Mouse (Mus musculus): ENCODE measurements at regions not wholly inside any gene's neighbourhood (a gene's known extent, or its start where the extent isn't known, plus 50 kb on each side); places are given as distances from the start of the nearest gene placed in this dataset.
A peak's percentile ranks its signal among the peaks of the same experiment; 100 is the strongest.

DNA sequence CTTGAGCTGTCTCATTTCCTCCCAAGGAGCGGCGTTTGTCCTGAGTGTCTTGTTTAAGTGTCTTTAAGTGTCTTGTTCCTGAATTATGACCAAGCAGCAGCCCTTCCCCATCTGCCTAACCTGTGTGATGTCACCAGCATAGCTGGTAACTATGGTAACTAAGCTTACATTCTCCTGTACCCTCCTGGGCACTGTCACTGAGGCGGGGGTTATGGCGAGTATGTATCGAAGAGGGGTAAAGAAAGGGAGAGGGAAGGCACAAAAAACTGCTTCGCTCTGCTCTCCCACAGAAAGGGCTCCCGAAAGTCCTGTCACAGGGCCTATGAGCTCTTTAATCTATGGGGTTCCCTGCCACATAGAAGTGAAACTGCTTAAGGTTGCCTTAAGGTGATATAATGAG, 89.6 kb downstream of the Ppp4r2 start:
- no peaks in the 10 kb centered on the region for H3K27me3 ChIP-seq (ENCODE audit: control insufficient read depth, insufficient read depth, low read length)
- H3K4me1 ChIP-seq (ENCODE audit: control insufficient read depth, insufficient read depth, low read length): no peaks in the 10 kb centered on the region
- ATAC-seq (ENCODE audit: insufficient read depth, low FRiP score): no peak
- no peak overlapping the region for H3K9ac ChIP-seq (ENCODE audit: low read length)
- 56% methylated on average over 7 of the region's 7 CpGs for WGBS
- no peak overlapping the region for H3K4me2 ChIP-seq (ENCODE audit: low read depth, low read length)
- no peak overlapping the region for H3K4me3 ChIP-seq (replicated peaks; ENCODE audit: low read length)
- no peaks in the 10 kb centered on the region for H3K9me3 ChIP-seq (replicated peaks; ENCODE audit: control insufficient read depth, low read length)
- H3K27ac ChIP-seq (ENCODE audit: low read length): no peak overlapping the region
- no peaks in the 10 kb centered on the region for H3K36me3 ChIP-seq (ENCODE audit: control insufficient read depth, insufficient read depth, low read length)

- H3K4me2 ChIP-seq (ENCODE audit: low read depth, low read length): no peak overlapping the region
Observed at GRCm38 (mm10) chr6:100923686-100924085, 90.3 kb downstream of the Ppp4r2 start.

GRCm38 (mm10) chr6:100928791-100929758, 95.7 kb downstream of the Ppp4r2 start:
- Histone ChIP-seq H3K4me3 (replicated peaks; ENCODE audit: low read length) (no peak overlapping the region), H3K4me1 (ENCODE audit: control insufficient read depth, insufficient read depth, low read length) (peaks cover 5% of the 10 kb centered on the region), H3K9me3 (replicated peaks; ENCODE audit: control insufficient read depth, low read length) (no peaks in the 10 kb centered on the region), H3K27me3 (ENCODE audit: control insufficient read depth, insufficient read depth, low read length) (no peaks in the 10 kb centered on the region), H3K27ac (ENCODE audit: low read length) (no peak overlapping the region), H3K36me3 (ENCODE audit: control insufficient read depth, insufficient read depth, low read length) (no peaks in the 10 kb centered on the region), H3K4me2 (ENCODE audit: low read depth, low read length) (no peak overlapping the region), H3K9ac (ENCODE audit: low read length) (no peak overlapping the region)
- ATAC-seq (ENCODE audit: insufficient read depth, low FRiP score): 0 out of 2 replicates have a peak, but pooled peaks have one; percentile 13
- WGBS: 67% methylated on average over 16 of the region's 16 CpGs

More at GRCm38 (mm10) chr6:100923686-100924085, 90.3 kb downstream of the Ppp4r2 start:
- no peaks in the 10 kb centered on the region for H3K9me3 ChIP-seq (replicated peaks; ENCODE audit: control insufficient read depth, low read length)
- H3K4me3 ChIP-seq (replicated peaks; ENCODE audit: low read length): no peak overlapping the region
- no peak for ATAC-seq (ENCODE audit: insufficient read depth, low FRiP score)
- no peak overlapping the region for H3K9ac ChIP-seq (ENCODE audit: low read length)
- whole genome bisulfite sequencing: 43% methylated on average over 4 of the region's 4 CpGs
- no peak overlapping the region for H3K27ac ChIP-seq (ENCODE audit: low read length)
- no peaks in the 10 kb centered on the region for H3K4me1 ChIP-seq (ENCODE audit: control insufficient read depth, insufficient read depth, low read length)
- no peaks in the 10 kb centered on the region for H3K36me3 ChIP-seq (ENCODE audit: control insufficient read depth, insufficient read depth, low read length)
- H3K27me3 ChIP-seq (ENCODE audit: control insufficient read depth, insufficient read depth, low read length): no peaks in the 10 kb centered on the region

DNA sequence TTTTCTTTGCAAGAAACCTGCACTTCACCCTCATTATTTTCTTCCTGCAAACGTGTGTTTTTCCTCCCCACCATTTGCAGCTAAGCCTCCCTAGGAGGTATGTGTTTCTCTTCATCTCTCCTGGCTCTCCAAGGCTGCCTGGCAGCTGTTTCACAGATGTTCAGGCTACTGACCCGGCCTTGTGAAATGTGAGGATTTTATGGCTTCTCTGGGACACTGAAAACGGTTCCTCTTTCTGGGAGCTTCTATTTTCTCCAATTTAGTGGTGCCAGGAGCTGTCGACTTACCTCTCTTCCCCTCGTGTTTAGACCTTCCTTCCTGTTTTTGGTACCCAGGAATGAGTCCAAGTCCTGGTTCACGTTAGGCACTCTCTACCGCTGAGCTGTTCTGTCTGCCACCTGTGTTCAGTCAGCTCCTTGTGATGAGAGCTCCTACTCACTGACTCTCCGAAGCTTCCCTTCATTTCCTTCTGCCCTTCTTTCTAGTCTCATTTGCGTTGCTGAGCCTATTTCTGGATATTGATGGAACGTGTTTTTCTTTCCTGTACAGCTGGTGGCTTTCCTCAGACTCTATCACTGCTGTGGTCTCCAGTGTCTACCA, 96.4 kb downstream of the Ppp4r2 start:
- Histone ChIP-seq H3K4me2 (ENCODE audit: low read depth, low read length) (no peak overlapping the region), H3K36me3 (ENCODE audit: control insufficient read depth, insufficient read depth, low read length) (no peaks in the 10 kb centered on the region), H3K4me1 (ENCODE audit: control insufficient read depth, insufficient read depth, low read length) (peaks cover 5% of the 10 kb centered on the region), H3K27me3 (ENCODE audit: control insufficient read depth, insufficient read depth, low read length) (no peaks in the 10 kb centered on the region), H3K27ac (ENCODE audit: low read length) (no peak overlapping the region), H3K9ac (ENCODE audit: low read length) (no peak overlapping the region), H3K9me3 (replicated peaks; ENCODE audit: control insufficient read depth, low read length) (no peaks in the 10 kb centered on the region), H3K4me3 (replicated peaks; ENCODE audit: low read length) (no peak overlapping the region)
- ATAC-seq (ENCODE audit: insufficient read depth, low FRiP score): no peak
- WGBS: 28% methylated on average over 10 of the region's 10 CpGs

DNA sequence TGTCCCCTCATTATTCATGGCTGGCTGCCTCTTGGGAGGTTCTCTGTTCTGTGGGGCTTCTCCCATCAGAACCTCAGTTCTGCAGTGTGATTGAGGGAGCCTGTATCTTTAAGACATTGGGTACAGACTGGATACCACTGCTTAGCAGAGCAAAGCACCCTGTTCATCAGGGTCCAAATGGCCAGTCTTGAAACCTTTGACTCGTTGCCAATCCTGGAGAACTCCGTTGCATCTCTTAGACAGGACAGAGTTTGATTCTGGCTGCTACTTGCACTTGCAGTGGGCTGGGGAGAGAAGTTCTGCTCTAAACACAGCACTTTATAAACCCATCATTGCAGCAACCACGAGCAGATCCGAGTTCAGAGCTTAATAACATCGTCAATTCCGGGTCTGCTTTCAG, 97.3 kb downstream of the Ppp4r2 start:
- no peak overlapping the region for H3K4me2 ChIP-seq (ENCODE audit: low read depth, low read length)
- no peak for ATAC-seq (ENCODE audit: insufficient read depth, low FRiP score)
- peaks cover 5% of the 10 kb centered on the region for H3K4me1 ChIP-seq (ENCODE audit: control insufficient read depth, insufficient read depth, low read length)
- H3K4me3 ChIP-seq (replicated peaks; ENCODE audit: low read length): no peak overlapping the region
- H3K9ac ChIP-seq (ENCODE audit: low read length): no peak overlapping the region
- no peak overlapping the region for H3K27ac ChIP-seq (ENCODE audit: low read length)
- H3K27me3 ChIP-seq (ENCODE audit: control insufficient read depth, insufficient read depth, low read length): no peaks in the 10 kb centered on the region
- no peaks in the 10 kb centered on the region for H3K36me3 ChIP-seq (ENCODE audit: control insufficient read depth, insufficient read depth, low read length)
- 78% methylated on average over 6 of the region's 6 CpGs for WGBS
- H3K9me3 ChIP-seq (replicated peaks; ENCODE audit: control insufficient read depth, low read length): no peaks in the 10 kb centered on the region

DNA sequence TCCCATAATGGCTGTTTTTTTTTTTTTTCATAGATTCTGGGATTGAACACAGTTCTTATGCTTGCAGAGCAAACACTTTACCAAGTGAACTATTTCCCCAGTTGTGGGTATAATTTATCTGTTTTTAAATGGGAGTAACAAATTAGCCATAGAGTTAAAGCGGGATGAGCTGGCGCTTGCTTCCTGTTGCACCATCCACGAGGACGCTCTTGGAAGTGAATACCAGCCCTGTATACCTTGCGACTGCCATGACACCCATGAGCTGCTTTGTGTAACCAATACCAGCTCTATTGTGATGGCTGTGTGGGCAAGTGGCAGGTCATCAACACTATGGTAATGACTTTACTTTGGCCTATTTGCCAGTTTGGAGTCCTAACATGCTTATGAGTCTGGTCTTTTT, 101.0 kb downstream of the Ppp4r2 start:
- H3K4me1 ChIP-seq (ENCODE audit: control insufficient read depth, insufficient read depth, low read length): peaks cover 3% of the 10 kb centered on the region
- H3K27me3 ChIP-seq (ENCODE audit: control insufficient read depth, insufficient read depth, low read length): no peaks in the 10 kb centered on the region
- H3K9me3 ChIP-seq (replicated peaks; ENCODE audit: control insufficient read depth, low read length): no peaks in the 10 kb centered on the region
- H3K9ac ChIP-seq (ENCODE audit: low read length): no peak overlapping the region
- no peak overlapping the region for H3K4me2 ChIP-seq (ENCODE audit: low read depth, low read length)
- H3K27ac ChIP-seq (ENCODE audit: low read length): no peak overlapping the region
- no peak overlapping the region for H3K4me3 ChIP-seq (replicated peaks; ENCODE audit: low read length)
- WGBS: 89% methylated on average over 5 of the region's 5 CpGs
- H3K36me3 ChIP-seq (ENCODE audit: control insufficient read depth, insufficient read depth, low read length): no peaks in the 10 kb centered on the region
- ATAC-seq (ENCODE audit: insufficient read depth, low FRiP score): no peak

DNA sequence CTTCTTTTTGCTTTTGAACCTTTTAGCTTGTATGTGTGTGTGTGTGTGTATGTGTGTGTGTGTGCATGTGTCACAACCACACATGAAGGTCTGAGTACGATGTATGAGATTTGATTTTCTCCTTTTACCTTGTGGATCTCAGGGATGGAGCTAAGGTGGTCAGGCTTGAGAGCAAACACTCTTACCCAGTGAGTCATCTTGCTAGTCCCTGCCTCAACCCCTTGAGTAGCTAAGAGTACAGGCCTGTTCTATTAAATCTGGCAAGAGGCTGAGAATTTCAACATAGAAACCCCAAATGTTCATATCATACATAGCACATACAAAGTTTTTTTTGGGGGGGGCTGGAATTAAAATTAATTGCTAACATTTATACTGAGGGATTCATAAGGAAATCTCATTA, 104.4 kb downstream of the Ppp4r2 start:
- Histone ChIP-seq H3K4me3 (replicated peaks; ENCODE audit: low read length) (no peak overlapping the region), H3K4me1 (ENCODE audit: control insufficient read depth, insufficient read depth, low read length) (no peaks in the 10 kb centered on the region), H3K27ac (ENCODE audit: low read length) (no peak overlapping the region), H3K9me3 (replicated peaks; ENCODE audit: control insufficient read depth, low read length) (no peaks in the 10 kb centered on the region), H3K36me3 (ENCODE audit: control insufficient read depth, insufficient read depth, low read length) (no peaks in the 10 kb centered on the region), H3K27me3 (ENCODE audit: control insufficient read depth, insufficient read depth, low read length) (no peaks in the 10 kb centered on the region), H3K9ac (ENCODE audit: low read length) (no peak overlapping the region), H3K4me2 (ENCODE audit: low read depth, low read length) (no peak overlapping the region)
- 91% methylated on average over 1 of the region's 1 CpGs for WGBS
- no peak for ATAC-seq (ENCODE audit: insufficient read depth, low FRiP score)

DNA sequence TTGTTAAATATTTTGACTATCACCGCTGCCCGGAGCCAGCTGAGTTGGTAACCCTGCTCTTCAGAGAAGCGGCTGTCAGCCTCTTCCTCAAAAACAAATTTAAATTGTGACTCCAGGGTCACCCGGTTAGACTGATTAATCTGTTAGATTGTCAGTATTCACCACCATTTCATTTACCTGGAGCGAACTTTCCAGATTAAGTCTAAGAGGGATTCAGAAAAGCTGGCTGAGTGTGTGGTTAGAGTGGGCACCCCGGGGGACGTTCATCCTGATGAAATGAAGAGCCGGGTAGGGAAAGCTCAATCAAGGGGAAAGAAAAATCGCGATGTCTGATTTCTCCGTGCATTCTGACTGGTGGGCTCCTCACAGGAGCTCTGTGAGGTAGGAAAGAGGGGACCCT, 105.0 kb downstream of the Ppp4r2 start:
- Histone ChIP-seq H3K4me3 (replicated peaks; ENCODE audit: low read length) (no peak overlapping the region), H3K27me3 (ENCODE audit: control insufficient read depth, insufficient read depth, low read length) (no peaks in the 10 kb centered on the region), H3K27ac (ENCODE audit: low read length) (no peak overlapping the region), H3K9me3 (replicated peaks; ENCODE audit: control insufficient read depth, low read length) (no peaks in the 10 kb centered on the region), H3K4me2 (ENCODE audit: low read depth, low read length) (no peak overlapping the region), H3K9ac (ENCODE audit: low read length) (no peak overlapping the region), H3K4me1 (ENCODE audit: control insufficient read depth, insufficient read depth, low read length) (no peaks in the 10 kb centered on the region), H3K36me3 (ENCODE audit: control insufficient read depth, insufficient read depth, low read length) (no peaks in the 10 kb centered on the region)
- 60% methylated on average over 11 of the region's 11 CpGs for WGBS
- ATAC-seq (ENCODE audit: insufficient read depth, low FRiP score): no peak

- H3K36me3 ChIP-seq (ENCODE audit: control insufficient read depth, insufficient read depth, low read length): no peaks in the 10 kb centered on the region
- H3K4me2 ChIP-seq (ENCODE audit: low read depth, low read length): no peak overlapping the region
- H3K4me3 ChIP-seq (replicated peaks; ENCODE audit: low read length): no peak overlapping the region
- no peak overlapping the region for H3K9ac ChIP-seq (ENCODE audit: low read length)
- WGBS: 64% methylated on average over 12 of the region's 12 CpGs
- no peaks in the 10 kb centered on the region for H3K9me3 ChIP-seq (replicated peaks; ENCODE audit: control insufficient read depth, low read length)
- no peaks in the 10 kb centered on the region for H3K27me3 ChIP-seq (ENCODE audit: control insufficient read depth, insufficient read depth, low read length)
- ATAC-seq (ENCODE audit: insufficient read depth, low FRiP score): no peak
- H3K4me1 ChIP-seq (ENCODE audit: control insufficient read depth, insufficient read depth, low read length): no peaks in the 10 kb centered on the region
- H3K27ac ChIP-seq (ENCODE audit: low read length): no peak overlapping the region
Observed at GRCm38 (mm10) chr6:100939042-100939441, 105.6 kb downstream of the Ppp4r2 start.

Measured in stomach, embryonic 16.5 days (tissue).